Mouse (Mus musculus) heart, adult 2 months (tissue): ENCODE measurements around the gene Arrb2.

Source experiments
- CTCF ChIP-seq: fragments of 200-600 bp; IDR thresholded peaks from 2 replicates; pipeline ENCODE4 v1.8.1; 2022; ENCODE audit warnings: antibody characterized with exemption, mild to moderate bottlenecking, moderate library complexity
- EP300 ChIP-seq: fragments of 200-500 bp; IDR thresholded peaks from 2 replicates; pipeline ENCODE4 v1.6.1; 2011; ENCODE audit warnings: low read depth, low read length, control low read depth; ENCODE audit not compliant: insufficient read depth
- POLR2A ChIP-seq: fragments of 200-500 bp; IDR thresholded peaks from 2 replicates; pipeline ENCODE4 v1.6.1; 2011; ENCODE audit warnings: mild to moderate bottlenecking, low read depth, low read length, control low read depth; ENCODE audit not compliant: insufficient read depth

GRCm38 (mm10) chr11:70444667-70445066 is 12.2 kb downstream of the Arrb2 start:
- TF ChIP-seq CTCF (no peak), EP300 (no peak), POLR2A (no peak)
